ENCODE assay signal across 20 mouse cellular contexts in genomic region chr12:105899294-105899909, GRCm38 (mm10).
A peak's percentile ranks its signal among the peaks of the same experiment; 100 is the strongest.
DNase-seq lines count a peak whose midpoint lies in the region; ATAC-seq lines count a peak whose summit lies in the region.
"Had no signal": no experiment of that assay in that cellular context is flagged by ENCODE, and none has a peak within 500 bp of the region (broad histone marks: within the 10 kb centered on the region; RNA-seq: fewer than 3 reads in every experiment).

No protein-coding gene starts in this region.

- ATAC-seq in hindbrain, embryonic 12.5 days (ENCODE audit: low FRiP score): peak; percentile 64
- peak; percentile 62 for ATAC-seq in midbrain, embryonic 15.5 days (replicated peaks)
- ATAC-seq: liver, embryonic 12.5 days; lung, postnatal 0 days had no signal

- peaks cover 43% of the 10 kb centered on the region for H3K9me3 ChIP-seq in forebrain, embryonic 10.5 days
- peaks cover 27% of the 10 kb centered on the region for H3K9me3 ChIP-seq in hindbrain, embryonic 12.5 days (replicated peaks)
- H3K9me3 ChIP-seq in midbrain, embryonic 15.5 days: no peaks in the 10 kb centered on the region

- H3K4me2 ChIP-seq in hindbrain, embryonic 12.5 days (replicated peaks): peak overlapping the region; percentile 31
- H3K4me2 ChIP-seq in midbrain, embryonic 15.5 days: peak overlapping the region; percentile 23; the same call in 1 of the 2 replicates
- H3K4me2 ChIP-seq: embryonic facial prominence, embryonic 13.5 days; heart, embryonic 12.5 days; kidney, embryonic 15.5 days; liver, embryonic 12.5 days had no signal

- peak overlapping the region; percentile 22; the same call in 1 of the 2 replicates for H3K4me3 ChIP-seq in forebrain, embryonic 10.5 days
- no peak overlapping the region for H3K4me3 ChIP-seq in hindbrain, embryonic 12.5 days
- no peak overlapping the region for H3K4me3 ChIP-seq in midbrain, embryonic 15.5 days
- H3K4me3 ChIP-seq: embryonic facial prominence, embryonic 13.5 days; heart, embryonic 12.5 days; kidney, embryonic 15.5 days; liver, embryonic 12.5 days had no signal

- peaks cover 21% of the 10 kb centered on the region for H3K4me1 ChIP-seq in forebrain, embryonic 10.5 days
- peaks cover 20% of the 10 kb centered on the region for H3K4me1 ChIP-seq in hindbrain, embryonic 12.5 days
- H3K4me1 ChIP-seq in midbrain, embryonic 15.5 days: peaks cover 15% of the 10 kb centered on the region
- H3K4me1 ChIP-seq: kidney, embryonic 15.5 days; liver, embryonic 12.5 days had no signal

- 62% methylated on average over 9 of the region's 9 CpGs for WGBS in forebrain, embryonic 10.5 days
- 47% methylated on average over 9 of the region's 9 CpGs for WGBS in hindbrain, embryonic 12.5 days
- 51% methylated on average over 9 of the region's 9 CpGs for WGBS in midbrain, embryonic 15.5 days

- intact Hi-C loops in gastrocnemius, postnatal 14 days (cut with DNase I; ENCODE audit: low total_unique reads): no loop called here

- no peaks in the 10 kb centered on the region for H3K36me3 ChIP-seq in forebrain, embryonic 10.5 days (replicated peaks)
- H3K36me3 ChIP-seq in hindbrain, embryonic 12.5 days: no peaks in the 10 kb centered on the region
- H3K36me3 ChIP-seq in midbrain, embryonic 15.5 days (replicated peaks): no peaks in the 10 kb centered on the region
- H3K36me3 ChIP-seq: embryonic facial prominence, embryonic 13.5 days; heart, embryonic 12.5 days; kidney, embryonic 15.5 days; liver, embryonic 12.5 days had no signal

- peak overlapping the region; percentile 86 for H3K27ac ChIP-seq in forebrain, embryonic 10.5 days
- H3K27ac ChIP-seq in hindbrain, embryonic 12.5 days: peak overlapping the region; percentile 79
- peak overlapping the region; percentile 66 for H3K27ac ChIP-seq in midbrain, embryonic 15.5 days
- H3K27ac ChIP-seq: embryonic facial prominence, embryonic 13.5 days; kidney, embryonic 15.5 days; liver, embryonic 12.5 days had no signal

- no peak overlapping the region for H3K9ac ChIP-seq in hindbrain, embryonic 12.5 days
- no peak overlapping the region for H3K9ac ChIP-seq in midbrain, embryonic 15.5 days
- H3K9ac ChIP-seq: embryonic facial prominence, embryonic 13.5 days; heart, embryonic 12.5 days; kidney, embryonic 15.5 days; liver, embryonic 12.5 days had no signal

- H3K27me3 ChIP-seq in forebrain, embryonic 10.5 days (ENCODE audit: poor library complexity, severe bottlenecking): no peaks in the 10 kb centered on the region
- H3K27me3 ChIP-seq in hindbrain, embryonic 12.5 days: no peaks in the 10 kb centered on the region
- H3K27me3 ChIP-seq in midbrain, embryonic 15.5 days (replicated peaks): no peaks in the 10 kb centered on the region
- H3K27me3 ChIP-seq: CH12.LX; embryonic facial prominence, embryonic 13.5 days; heart, embryonic 12.5 days; kidney, embryonic 15.5 days; liver, embryonic 12.5 days had no signal

- peak; percentile 47 for DNase-seq in ZHBTc4 (ENCODE audit: low read depth, low spot score)
- DNase-seq in forebrain, embryonic 10.5 days (ENCODE audit: extremely low spot score, low spot score): peak; percentile 31
- no peak for DNase-seq in adrenal gland, adult (ENCODE audit: inconsistent age in 2 of 2, low spot score in 1 of 2)
- no peak for DNase-seq in spleen, postnatal 10 days (ENCODE audit: low spot score in 2 of 2)
- DNase-seq in frontal cortex, adult 2 months (ENCODE audit: extremely low spot score in 1 of 2, low spot score in 1 of 2): no peak
- no peak for DNase-seq in gastrocnemius, postnatal 14 days
- DNase-seq: adrenal gland, postnatal 14 days; cerebellum, postnatal 10 days; gastrocnemius, postnatal 36 days; left cerebral cortex, postnatal 4 days; right cerebral cortex, postnatal 25 days; thymus, postnatal 25 days had no signal

Comparison
In these comparisons a context has a peak if more than half of its experiments do, and no peak if none do; other contexts are left out.
1. DNase-seq: peak in ZHBTc4 (single experiment) and forebrain, embryonic 10.5 days (single experiment); none in adrenal gland, adult (0 of 2), spleen, postnatal 10 days (0 of 2), frontal cortex, adult 2 months (0 of 2) and gastrocnemius, postnatal 14 days (single experiment).
2. Peak in every context shown above with its lines, with median percentiles within 50 percentile points of each other: H3K27ac ChIP-seq.